Mouse (Mus musculus): Measurements from ENCODE around the gene Zc3h12a. TPM values are rescaled to one million over a fixed set of nuclear protein-coding genes. Genes with fewer than 3 reads are reported as not detected.

Gene Zc3h12a
- total RNA-seq, 2 experiments from 2014 or later, result 1.1 to 1.2 TPM

GRCm38 (mm10) chr4:125119070-125119469 is 8.6 kb downstream of the Zc3h12a start:
- DNase-seq (ENCODE audit: low spot score in 2 of 2), result no peak
- intact Hi-C loops (cut with DNase I), result no loop called here

GRCm38 (mm10) chr4:125117902-125118320 is 9.7 kb downstream of the Zc3h12a start:
- DNase-seq (ENCODE audit: low spot score in 2 of 2), result no peak

GRCm38 (mm10) chr4:125116929-125117328 is 10.7 kb downstream of the Zc3h12a start:
- no peak for DNase-seq (ENCODE audit: low spot score in 2 of 2)
- intact Hi-C loops (cut with DNase I), result no loop called here

More at GRCm38 (mm10) chr4:125117902-125118320, 9.7 kb downstream of the Zc3h12a start:
- intact Hi-C loops (cut with DNase I), result no loop called here

GRCm38 (mm10) chr4:125116090-125116861 is 11.4 kb downstream of the Zc3h12a start:
- peak; percentile 72 to 78 for DNase-seq (ENCODE audit: low spot score in 2 of 2)
- intact Hi-C loops (cut with DNase I), result no loop called here

GRCm38 (mm10) chr4:125115710-125116089 is 11.9 kb downstream of the Zc3h12a start:
- DNase-seq (ENCODE audit: low spot score in 2 of 2), result peak in 1 of 2 experiments; percentile 56

GRCm38 (mm10) chr4:125115081-125115480 is 12.6 kb downstream of the Zc3h12a start:
- no peak for DNase-seq (ENCODE audit: low spot score in 2 of 2)
- intact Hi-C loops (cut with DNase I), result no loop called here

More at GRCm38 (mm10) chr4:125115710-125116089, 11.9 kb downstream of the Zc3h12a start:
- intact Hi-C loops (cut with DNase I), result no loop called here

- DNase-seq (ENCODE audit: low spot score in 2 of 2), result peak; percentile 88 to 95
- intact Hi-C loops (cut with DNase I), result no loop called here
Measured at GRCm38 (mm10) chr4:125114638-125115037, 13.0 kb downstream of the Zc3h12a start.

- intact Hi-C loops (cut with DNase I), result no loop called here
- DNase-seq (ENCODE audit: low spot score in 2 of 2), result no peak
Measured at GRCm38 (mm10) chr4:125105354-125105753, 22.3 kb downstream of the Zc3h12a start.

- peak in 1 of 2 experiments; percentile 56 for DNase-seq (ENCODE audit: low spot score in 2 of 2)
- intact Hi-C loops (cut with DNase I), result no loop called here
Measured at GRCm38 (mm10) chr4:125101334-125101733, 26.3 kb downstream of the Zc3h12a start.

GRCm38 (mm10) chr4:125099458-125099857 is 28.2 kb downstream of the Zc3h12a start:
- intact Hi-C loops (cut with DNase I), result no loop called here
- peak; percentile 80 to 83 for DNase-seq (ENCODE audit: low spot score in 2 of 2)

- intact Hi-C loops (cut with DNase I), result no loop called here
- no peak for DNase-seq (ENCODE audit: low spot score in 2 of 2)
Measured at GRCm38 (mm10) chr4:125097412-125097811, 30.2 kb downstream of the Zc3h12a start.

GRCm38 (mm10) chr4:125096066-125096465 is 31.6 kb downstream of the Zc3h12a start:
- intact Hi-C loops (cut with DNase I), result no loop called here
- DNase-seq (ENCODE audit: low spot score in 2 of 2), result no peak

GRCm38 (mm10) chr4:125093031-125093430 is 34.6 kb downstream of the Zc3h12a start:
- intact Hi-C loops (cut with DNase I), result no loop called here
- DNase-seq (ENCODE audit: low spot score in 2 of 2), result no peak

- DNase-seq (ENCODE audit: low spot score in 2 of 2), result peak; percentile 78 to 82
- intact Hi-C loops (cut with DNase I), result loop anchor here (2.0 kb wide), 1 partner anchor 19 kb away; the partner anchor contains the start of gene Snip1
Measured at GRCm38 (mm10) chr4:125085346-125085841, 42.2 kb downstream of the Zc3h12a start.

- intact Hi-C loops (cut with DNase I), result loop anchor here (2.0 kb wide), 1 partner anchor 18 kb away; the partner anchor contains the start of gene Snip1
Measured at GRCm38 (mm10) chr4:125084403-125085345, 43.0 kb downstream of the Zc3h12a start, which contains the start of gene Meaf6. TSS of gene Meaf6 (plus strand) at chr4:125085134.

GRCm38 (mm10) chr4:125078698-125079097 is 48.9 kb downstream of the Zc3h12a start:
- intact Hi-C loops (cut with DNase I), result no loop called here
- DNase-seq (ENCODE audit: low spot score in 2 of 2), result no peak

More at GRCm38 (mm10) chr4:125084403-125085345, 43.0 kb downstream of the Zc3h12a start, which contains the start of gene Meaf6:
- peak; percentile 93 to 96 for DNase-seq (ENCODE audit: low spot score in 2 of 2)

GRCm38 (mm10) chr4:125077700-125078099 is 49.9 kb downstream of the Zc3h12a start:
- DNase-seq (ENCODE audit: low spot score in 2 of 2), result no peak
- intact Hi-C loops (cut with DNase I), result no loop called here
